Mouse (Mus musculus) kidney, embryonic 15.5 days (tissue): Measurements from ENCODE around the gene Tnc. TPM values are rescaled to one million over a fixed set of nuclear protein-coding genes. Genes with fewer than 3 reads are reported as not detected.

Experiments
- ATAC-seq: fragments of 200-750 bp; cut with Nextera tagmentation; replicated peaks from 2 replicates; pipeline ENCODE4 v1.8.0; 2017; ENCODE audit warnings: moderate TSS enrichment; ENCODE audit not compliant: low FRiP score
- H3K27ac ChIP-seq: fragments of 300-500 bp; sonication (generic); 2 replicates; pipeline ENCODE4 v1.5.1; 2015; ENCODE audit warnings: mild to moderate bottlenecking, inconsistent platforms
- H3K27me3 ChIP-seq: fragments of 300-500 bp; sonication (generic); 2 replicates; pipeline ENCODE4 v1.6.1; 2015; ENCODE audit warnings: inconsistent platforms
- H3K36me3 ChIP-seq: fragments of 300-500 bp; sonication (generic); 2 replicates; pipeline ENCODE4 v1.6.1; 2015; ENCODE audit warnings: inconsistent platforms
- H3K4me1 ChIP-seq: fragments of 300-500 bp; sonication (generic); 2 replicates; pipeline ENCODE4 v1.6.1; 2015; ENCODE audit warnings: inconsistent platforms
- H3K4me2 ChIP-seq: fragments of 300-500 bp; sonication (generic); 2 replicates; pipeline ENCODE4 v1.6.1; 2015; ENCODE audit warnings: moderate library complexity, mild to moderate bottlenecking, inconsistent platforms
- H3K4me3 ChIP-seq: fragments of 300-500 bp; sonication (generic); replicated peaks from 2 replicates; pipeline ENCODE4 v1.5.1; 2015; ENCODE audit warnings: mild to moderate bottlenecking, inconsistent platforms
- H3K9ac ChIP-seq: fragments of 300-500 bp; sonication (generic); 2 replicates; pipeline ENCODE4 v1.6.1; 2015; ENCODE audit warnings: mild to moderate bottlenecking, inconsistent platforms
- H3K9me3 ChIP-seq: fragments of 300-500 bp; sonication (generic); replicated peaks from 2 replicates; pipeline ENCODE4 v1.6.1; 2016; ENCODE audit warnings: inconsistent platforms
- WGBS: fragments of 180-500 bp; shearing (Covaris S2); methylation state at CpG from one replicate; pipeline ENCODE4 v1.1.7; 2015; ENCODE audit warnings: mixed read lengths; 5-methylcytosine and 5-hydroxymethylcytosine counted together
- polyA plus RNA-seq: library from polyadenylated mRNA; unstranded; fragments of >200 nt; fragmentation: Nextera tagmentation; extraction: Ambion mirVana; gene quantifications from 2 replicates; pipeline ENCODE4 v1.2.1, GENCODE M21; 2015

Tnc gene
- polyA plus RNA-seq, 1 experiment from 2014 or later: 19.6 TPM

- 87% methylated on average over 10 of the region's 10 CpGs for WGBS
- Histone ChIP-seq H3K9me3 (no peaks in the 10 kb centered on the region), H3K36me3 (peaks cover 14% of the 10 kb centered on the region), H3K4me2 (no peak overlapping the region), H3K9ac (no peak overlapping the region), H3K27ac (no peak overlapping the region), H3K27me3 (no peaks in the 10 kb centered on the region), H3K4me3 (no peak overlapping the region), H3K4me1 (peaks cover 10% of the 10 kb centered on the region; the same call in 1 of the 2 replicates)
- no peak for ATAC-seq
These were observed 25.8 kb downstream of the Tnc start for GRCm38 (mm10) chr4:64020930-64021589.

- Histone ChIP-seq H3K4me1 (peaks cover 9% of the 10 kb centered on the region; the same call in 1 of the 2 replicates), H3K36me3 (peaks cover 14% of the 10 kb centered on the region), H3K9me3 (no peaks in the 10 kb centered on the region), H3K27ac (no peak overlapping the region), H3K4me3 (no peak overlapping the region), H3K4me2 (no peak overlapping the region), H3K27me3 (no peaks in the 10 kb centered on the region), H3K9ac (no peak overlapping the region)
- ATAC-seq: no peak
- 89% methylated on average over 8 of the region's 8 CpGs for WGBS
These were observed 26.7 kb downstream of the Tnc start for GRCm38 (mm10) chr4:64020151-64020550.

GRCm38 (mm10) chr4:64011308-64011707 is 35.5 kb downstream of the Tnc start:
- no peaks in the 10 kb centered on the region for H3K9me3 ChIP-seq
- no peak overlapping the region for H3K4me2 ChIP-seq
- no peak overlapping the region for H3K27ac ChIP-seq
- no peak for ATAC-seq
- 39% methylated on average over 2 of the region's 2 CpGs for WGBS
- no peaks in the 10 kb centered on the region for H3K27me3 ChIP-seq
- no peak overlapping the region for H3K9ac ChIP-seq
- no peaks in the 10 kb centered on the region for H3K4me1 ChIP-seq
- H3K4me3 ChIP-seq: no peak overlapping the region
- H3K36me3 ChIP-seq: peaks cover 14% of the 10 kb centered on the region; the same call in 1 of the 2 replicates

- H3K4me2 ChIP-seq: no peak overlapping the region
- no peaks in the 10 kb centered on the region for H3K27me3 ChIP-seq
- 90% methylated on average over 1 of the region's 1 CpGs for WGBS
- no peaks in the 10 kb centered on the region for H3K9me3 ChIP-seq
- H3K36me3 ChIP-seq: peaks cover 14% of the 10 kb centered on the region; the same call in 1 of the 2 replicates
- no peak overlapping the region for H3K27ac ChIP-seq
- no peaks in the 10 kb centered on the region for H3K4me1 ChIP-seq
- no peak for ATAC-seq
- no peak overlapping the region for H3K4me3 ChIP-seq
- no peak overlapping the region for H3K9ac ChIP-seq
These were observed 36.9 kb downstream of the Tnc start for GRCm38 (mm10) chr4:64009936-64010335.

- Histone ChIP-seq H3K4me3 (no peak overlapping the region), H3K36me3 (peaks cover 11% of the 10 kb centered on the region; the same call in 1 of the 2 replicates), H3K9ac (no peak overlapping the region), H3K27ac (no peak overlapping the region), H3K4me1 (peaks cover 11% of the 10 kb centered on the region; the same call in 1 of the 2 replicates), H3K9me3 (no peaks in the 10 kb centered on the region), H3K4me2 (no peak overlapping the region), H3K27me3 (no peaks in the 10 kb centered on the region)
- WGBS: 86% methylated on average over 4 of the region's 4 CpGs
- ATAC-seq: no peak
These were observed 41.6 kb downstream of the Tnc start for GRCm38 (mm10) chr4:64005198-64005597.

- Histone ChIP-seq H3K4me1 (peaks cover 14% of the 10 kb centered on the region; the same call in 1 of the 2 replicates), H3K4me2 (no peak overlapping the region), H3K36me3 (peaks cover 11% of the 10 kb centered on the region), H3K4me3 (no peak overlapping the region), H3K9me3 (no peaks in the 10 kb centered on the region), H3K27me3 (no peaks in the 10 kb centered on the region), H3K9ac (no peak overlapping the region), H3K27ac (no peak overlapping the region)
- no peak for ATAC-seq
- whole genome bisulfite sequencing: 51% methylated on average over 3 of the region's 3 CpGs
These were observed 43.1 kb downstream of the Tnc start for GRCm38 (mm10) chr4:64003677-64004076.

- Histone ChIP-seq H3K4me3 (no peak overlapping the region), H3K9me3 (no peaks in the 10 kb centered on the region), H3K4me1 (peaks cover 14% of the 10 kb centered on the region; the same call in 1 of the 2 replicates), H3K27ac (no peak overlapping the region), H3K4me2 (no peak overlapping the region), H3K36me3 (peaks cover 4% of the 10 kb centered on the region), H3K9ac (no peak overlapping the region), H3K27me3 (no peaks in the 10 kb centered on the region)
- WGBS: 80% methylated on average over 2 of the region's 2 CpGs
- ATAC-seq: no peak
These were observed 44.6 kb downstream of the Tnc start for GRCm38 (mm10) chr4:64002168-64002567.

GRCm38 (mm10) chr4:64000788-64001187 is 46.0 kb downstream of the Tnc start:
- Histone ChIP-seq H3K4me3 (no peak overlapping the region), H3K9ac (no peak overlapping the region), H3K36me3 (no peaks in the 10 kb centered on the region; the same call in 1 of the 2 replicates), H3K27ac (no peak overlapping the region), H3K4me1 (peaks cover 14% of the 10 kb centered on the region; the same call in 1 of the 2 replicates), H3K4me2 (no peak overlapping the region), H3K27me3 (no peaks in the 10 kb centered on the region), H3K9me3 (no peaks in the 10 kb centered on the region)
- no peak for ATAC-seq
- WGBS: 56% methylated on average over 3 of the region's 3 CpGs

GRCm38 (mm10) chr4:64000293-64000692 is 46.5 kb downstream of the Tnc start:
- no peaks in the 10 kb centered on the region; the same call in 1 of the 2 replicates for H3K36me3 ChIP-seq
- H3K4me3 ChIP-seq: no peak overlapping the region
- peaks cover 14% of the 10 kb centered on the region; the same call in 1 of the 2 replicates for H3K4me1 ChIP-seq
- ATAC-seq: no peak
- no peaks in the 10 kb centered on the region for H3K9me3 ChIP-seq
- H3K27me3 ChIP-seq: no peaks in the 10 kb centered on the region
- H3K9ac ChIP-seq: no peak overlapping the region
- no peak overlapping the region for H3K4me2 ChIP-seq
- no peak overlapping the region for H3K27ac ChIP-seq
- 67% methylated on average over 4 of the region's 4 CpGs for WGBS

GRCm38 (mm10) chr4:63993462-63994113 is 53.2 kb downstream of the Tnc start:
- WGBS: 63% methylated on average over 2 of the region's 2 CpGs
- Histone ChIP-seq H3K27ac (no peak overlapping the region), H3K4me3 (no peak overlapping the region), H3K9ac (no peak overlapping the region), H3K9me3 (no peaks in the 10 kb centered on the region), H3K27me3 (no peaks in the 10 kb centered on the region), H3K4me2 (no peak overlapping the region), H3K36me3 (no peaks in the 10 kb centered on the region), H3K4me1 (0 out of 2 replicates have a peak, but pooled peaks cover 5% of the 10 kb centered on the region)
- no peak for ATAC-seq

GRCm38 (mm10) chr4:63990216-63990615 is 56.6 kb downstream of the Tnc start:
- H3K9ac ChIP-seq: no peak overlapping the region
- WGBS: 89% methylated on average over 1 of the region's 1 CpGs
- H3K27ac ChIP-seq: no peak overlapping the region
- no peaks in the 10 kb centered on the region for H3K36me3 ChIP-seq
- ATAC-seq: no peak
- no peak overlapping the region for H3K4me2 ChIP-seq
- 0 out of 2 replicates have a peak, but pooled peaks cover 5% of the 10 kb centered on the region for H3K4me1 ChIP-seq
- no peaks in the 10 kb centered on the region for H3K9me3 ChIP-seq
- no peaks in the 10 kb centered on the region for H3K27me3 ChIP-seq
- H3K4me3 ChIP-seq: no peak overlapping the region

GRCm38 (mm10) chr4:63988090-63988489 is 58.7 kb downstream of the Tnc start:
- H3K4me1 ChIP-seq: no peaks in the 10 kb centered on the region
- H3K27ac ChIP-seq: no peak overlapping the region
- no peak overlapping the region for H3K9ac ChIP-seq
- ATAC-seq: no peak
- no peak overlapping the region for H3K4me3 ChIP-seq
- no peak overlapping the region for H3K4me2 ChIP-seq
- WGBS: 89% methylated on average over 5 of the region's 5 CpGs
- H3K27me3 ChIP-seq: no peaks in the 10 kb centered on the region
- no peaks in the 10 kb centered on the region for H3K36me3 ChIP-seq
- H3K9me3 ChIP-seq: no peaks in the 10 kb centered on the region
